In the genomic region with DNA sequence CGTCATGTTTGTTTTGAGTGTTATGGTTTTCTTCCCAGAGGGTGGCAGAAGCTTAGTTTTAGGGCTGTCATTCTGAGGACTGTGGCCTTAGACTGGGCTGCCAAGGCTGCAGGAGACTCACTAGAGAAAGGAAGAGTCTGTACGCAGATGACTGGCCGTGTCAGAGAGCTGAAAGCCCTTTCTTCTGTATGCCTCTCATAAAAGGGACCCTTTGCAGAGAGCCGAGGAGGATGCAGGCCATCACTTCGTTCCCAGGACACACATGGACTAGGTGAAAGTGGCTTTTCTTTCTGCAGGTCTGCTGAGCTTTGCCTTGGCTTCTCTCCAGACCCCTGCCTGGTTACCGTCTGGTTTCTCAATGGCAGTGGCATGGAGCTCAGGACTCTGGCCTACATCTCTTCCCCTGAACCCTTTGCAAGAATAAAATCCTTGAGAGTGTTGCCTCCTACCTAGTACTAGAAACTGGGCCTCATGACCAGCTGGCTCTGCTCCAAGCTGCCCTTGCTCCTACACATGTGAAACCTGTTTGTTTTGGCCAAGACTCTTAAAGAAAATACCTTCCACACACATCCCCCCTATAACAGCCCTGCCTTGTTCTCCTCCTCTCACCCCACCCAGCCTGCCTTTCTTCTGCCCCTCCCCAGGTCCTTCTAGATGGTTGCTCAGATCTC, we compare ENCODE assay signal across 7 mouse cellular contexts. TPM values are rescaled to one million over a fixed set of nuclear protein-coding genes. Genes with fewer than 3 reads are reported as not detected.
DNase-seq lines count a peak whose midpoint lies in the region; ATAC-seq lines count a peak whose summit lies in the region.

No protein-coding gene starts in this region.

- no peaks in the 10 kb centered on the region for H3K9me3 ChIP-seq in embryonic facial prominence, embryonic 14.5 days (ENCODE audit: control insufficient read depth, low read length)
- no peaks in the 10 kb centered on the region for H3K9me3 ChIP-seq in lung, embryonic 15.5 days

- H3K4me1 ChIP-seq in embryonic facial prominence, embryonic 14.5 days (ENCODE audit: control insufficient read depth, insufficient read depth, low read length), result peaks cover 15% of the 10 kb centered on the region
- H3K4me1 ChIP-seq in lung, embryonic 15.5 days, result peaks cover 49% of the 10 kb centered on the region

- no peak overlapping the region for H3K4me2 ChIP-seq in embryonic facial prominence, embryonic 14.5 days (ENCODE audit: low read depth, low read length)
- no peak overlapping the region; the same call in 1 of the 2 replicates for H3K4me2 ChIP-seq in lung, embryonic 15.5 days

- peak; percentile 83 for ATAC-seq in embryonic facial prominence, embryonic 14.5 days (ENCODE audit: low read depth)
- ATAC-seq in lung, embryonic 15.5 days (ENCODE audit: borderline replicate concordance, extremely low read depth, low FRiP score, low TSS enrichment), result peak; percentile 53
- ATAC-seq in erythroblast, adult 5-6 weeks (replicated peaks; ENCODE audit: low FRiP score, poor library complexity, severe bottlenecking), result no peak

- H3K4me3 ChIP-seq in embryonic facial prominence, embryonic 14.5 days (ENCODE audit: low read depth, low read length), result no peak overlapping the region
- no peak overlapping the region for H3K4me3 ChIP-seq in lung, embryonic 15.5 days

- H3K27me3 ChIP-seq in embryonic facial prominence, embryonic 14.5 days (replicated peaks; ENCODE audit: control insufficient read depth, insufficient read depth, low read length), result no peaks in the 10 kb centered on the region
- no peaks in the 10 kb centered on the region for H3K27me3 ChIP-seq in lung, embryonic 15.5 days

- peak overlapping the region; percentile 77 for H3K27ac ChIP-seq in embryonic facial prominence, embryonic 14.5 days (replicated peaks; ENCODE audit: low read depth, low read length)
- H3K27ac ChIP-seq in lung, embryonic 15.5 days, result peak overlapping the region; percentile 89

- WGBS in embryonic facial prominence, embryonic 14.5 days, result 45% methylated on average over 6 of the region's 6 CpGs
- 39% methylated on average over 6 of the region's 6 CpGs for WGBS in lung, embryonic 15.5 days

- no peaks in the 10 kb centered on the region for H3K36me3 ChIP-seq in embryonic facial prominence, embryonic 14.5 days (ENCODE audit: control insufficient read depth, insufficient read depth, low read length)
- no peaks in the 10 kb centered on the region for H3K36me3 ChIP-seq in lung, embryonic 15.5 days

- no peak overlapping the region for H3K9ac ChIP-seq in embryonic facial prominence, embryonic 14.5 days (ENCODE audit: low read depth, low read length)
- no peak overlapping the region for H3K9ac ChIP-seq in lung, embryonic 15.5 days

- peak; percentile 77 for DNase-seq in 3T3-L1 (ENCODE audit: low read depth, low spot score)
- DNase-seq in MN1 (ENCODE audit: low spot score), result peak; percentile 69
- peak; percentile 93 for DNase-seq in embryonic facial prominence, embryonic 14.5 days (ENCODE audit: low spot score)
- DNase-seq in kidney, adult 11 months, result peak; percentile 89
- DNase-seq in natural killer cell, adult 2 months (ENCODE audit: low spot score in 2 of 2), result no peak

RNA-seq across cellular contexts. Expression of gene Taf11, which starts 36.0 kb away (rescaled TPM):
- 56.6 and 57.9 TPM in 2 replicates for polyA plus RNA-seq in embryonic facial prominence, embryonic 14.5 days (2014; fragmentation: Nextera tagmentation; extraction: Ambion mirVana)
- 68.6 and 73.5 TPM in 2 replicates for polyA plus RNA-seq in lung, embryonic 15.5 days (2015; fragmentation: Nextera tagmentation; extraction: Ambion mirVana)
- 5.2 and 9.8 TPM in 2 replicates for total RNA-seq in erythroblast, adult 5-6 weeks (2015; ENCODE audit: low replicate concordance)
- 5.4 and 8.5 TPM in 2 replicates for total RNA-seq in erythroblast, adult 5-6 weeks (2017; ENCODE audit: low replicate concordance)

RNA-seq across cellular contexts. Expression of gene Anks1, which starts 36.6 kb away (rescaled TPM):
- 14.2 and 15.9 TPM in 2 replicates for polyA plus RNA-seq in embryonic facial prominence, embryonic 14.5 days (2014; fragmentation: Nextera tagmentation; extraction: Ambion mirVana)
- polyA plus RNA-seq in lung, embryonic 15.5 days (2015; fragmentation: Nextera tagmentation; extraction: Ambion mirVana), result 17.1 and 19.3 TPM in 2 replicates
- 6.1 and 6.7 TPM in 2 replicates for total RNA-seq in erythroblast, adult 5-6 weeks (2015; ENCODE audit: low replicate concordance)
- total RNA-seq in erythroblast, adult 5-6 weeks (2017; ENCODE audit: low replicate concordance), result 6.1 and 8.5 TPM in 2 replicates

Comparison
In these comparisons a context has a peak if more than half of its experiments do, and no peak if none do; other contexts are left out.
1. DNase-seq: peak in 3T3-L1 (single experiment), MN1 (single experiment), embryonic facial prominence, embryonic 14.5 days (single experiment) and kidney, adult 11 months (single experiment); none in natural killer cell, adult 2 months (0 of 2).